Mouse (Mus musculus) MEL (cell line): ENCODE measurements around the gene Upk2.
A peak's percentile ranks its signal among the peaks of the same experiment; 100 is the strongest.

Source experiments
- E2F4 ChIP-seq: IDR thresholded peaks from 2 replicates; pipeline ENCODE4 v1.6.1; 2011; ENCODE audit warnings: low read depth, low read length, improper control_type of control experiment, borderline replicate concordance
- JUND ChIP-seq: IDR thresholded peaks from 2 replicates; pipeline ENCODE4 v1.6.1; 2011; ENCODE audit warnings: low read depth, mild to moderate bottlenecking, improper control_type of control experiment, low read length
- USF2 ChIP-seq, 2 experiments: IDR thresholded peaks; 2 replicates each; pipeline ENCODE4 v1.6.1; 2011 to 2012; ENCODE audit warnings: improper control_type of control experiment in 2 of 2, low read length in 2 of 2, borderline replicate concordance in 1 of 2, inconsistent platforms in 1 of 2, low read depth in 1 of 2, mild to moderate bottlenecking in 1 of 2; ENCODE audit not compliant: insufficient read depth in 1 of 2

- no peak for TF ChIP-seq E2F4
- no peak for TF ChIP-seq JUND
- TF ChIP-seq USF2 (IDR thresholded peaks at IDR 0.05; ENCODE audit: borderline replicate concordance in 1 of 2, insufficient read depth in 1 of 2, low read depth in 1 of 2, low read length in 2 of 2), result peak in 1 of 2 experiments; percentile 46; a peak in 1 of 4 replicates
These were observed 7.2 kb upstream of the Upk2 start for GRCm38 (mm10) chr9:44461950-44462349.
